14 mouse cellular contexts compared by ENCODE assay signal in genomic region chr3:133685393-133685792, GRCm38 (mm10).
"Had no signal": no experiment of that assay in that cellular context is flagged by ENCODE, and none has a peak within 500 bp of the region (broad histone marks: within the 10 kb centered on the region; RNA-seq: fewer than 3 reads in every experiment).

No protein-coding gene starts in this region.

- H3K4me3 ChIP-seq: left cerebral cortex, adult 2 months; limb, embryonic 15.5 days; liver, embryonic 12.5 days; midbrain, embryonic 12.5 days; neural tube, embryonic 12.5 days had no signal

- H3K4me1 ChIP-seq: limb, embryonic 15.5 days; midbrain, embryonic 12.5 days; neural tube, embryonic 12.5 days had no signal

- H3K27me3 ChIP-seq: limb, embryonic 15.5 days; liver, embryonic 12.5 days; midbrain, embryonic 12.5 days; neural tube, embryonic 12.5 days had no signal

- H3K27ac ChIP-seq: kidney, postnatal 0 days; left cerebral cortex, adult 2 months; limb, embryonic 15.5 days; liver, embryonic 12.5 days; midbrain, embryonic 12.5 days; neural tube, embryonic 12.5 days had no signal

- H3K9me3 ChIP-seq: limb, embryonic 15.5 days; liver, embryonic 12.5 days; midbrain, embryonic 12.5 days; neural tube, embryonic 12.5 days had no signal

- ATAC-seq: liver, embryonic 12.5 days had no signal

- DNase-seq: kidney, adult 11 months; kidney, postnatal 4 days; lung, embryonic 14.5 days; lung, postnatal 10 days; lung, postnatal 4 days; right cerebral cortex, adult 18-20 months; right cerebral cortex, postnatal 25 days; thymus, postnatal 36 days had no signal

- H3K36me3 ChIP-seq: limb, embryonic 15.5 days; liver, embryonic 12.5 days; midbrain, embryonic 12.5 days; neural tube, embryonic 12.5 days had no signal

- H3K4me2 ChIP-seq: limb, embryonic 15.5 days; liver, embryonic 12.5 days; lung, embryonic 14.5 days; midbrain, embryonic 12.5 days; neural tube, embryonic 12.5 days had no signal

- H3K9ac ChIP-seq: limb, embryonic 15.5 days; liver, embryonic 12.5 days; lung, embryonic 14.5 days; midbrain, embryonic 12.5 days; neural tube, embryonic 12.5 days had no signal
